26 mouse cellular contexts compared by ENCODE assay signal in genomic region chr1:19927192-19927591, GRCm38 (mm10).
DNase-seq lines count a peak whose midpoint lies in the region; ATAC-seq lines count a peak whose summit lies in the region.
"Had no signal": no experiment of that assay in that cellular context is flagged by ENCODE, and none has a peak within 500 bp of the region (broad histone marks: within the 10 kb centered on the region; RNA-seq: fewer than 3 reads in every experiment).

No protein-coding gene starts in this region.

- ATAC-seq in hindbrain, embryonic 11.5 days (ENCODE audit: low FRiP score), result 0 out of 2 replicates have a peak, but pooled peaks have one; percentile 41
- no peak for ATAC-seq in hindbrain, embryonic 13.5 days (ENCODE audit: low FRiP score)
- peak; percentile 55; the same call in 1 of the 2 replicates for ATAC-seq in midbrain, embryonic 14.5 days (ENCODE audit: low FRiP score, low TSS enrichment)
- no peak for ATAC-seq in midbrain, embryonic 15.5 days (replicated peaks)
- peak; percentile 65 for ATAC-seq in neural tube, embryonic 12.5 days (ENCODE audit: low FRiP score, low read depth)
- ATAC-seq in neural tube, embryonic 15.5 days (ENCODE audit: low FRiP score), result no peak
- ATAC-seq: forebrain, embryonic 15.5 days; Patski had no signal

- H3K36me3 ChIP-seq in hindbrain, embryonic 11.5 days (ENCODE audit: control insufficient read depth, insufficient read depth, low read length), result no peaks in the 10 kb centered on the region
- H3K36me3 ChIP-seq in hindbrain, embryonic 13.5 days, result no peaks in the 10 kb centered on the region
- no peaks in the 10 kb centered on the region for H3K36me3 ChIP-seq in midbrain, embryonic 14.5 days (ENCODE audit: control insufficient read depth, insufficient read depth, low read length)
- no peaks in the 10 kb centered on the region for H3K36me3 ChIP-seq in midbrain, embryonic 15.5 days (replicated peaks)
- no peaks in the 10 kb centered on the region for H3K36me3 ChIP-seq in neural tube, embryonic 12.5 days
- no peaks in the 10 kb centered on the region for H3K36me3 ChIP-seq in neural tube, embryonic 15.5 days
- H3K36me3 ChIP-seq: embryonic facial prominence, embryonic 12.5 days; embryonic facial prominence, embryonic 15.5 days; forebrain, embryonic 15.5 days; G1E; heart, embryonic 10.5 days; heart, embryonic 13.5 days had no signal

- no peak overlapping the region for H3K9ac ChIP-seq in hindbrain, embryonic 11.5 days (ENCODE audit: low read depth, low read length)
- H3K9ac ChIP-seq in hindbrain, embryonic 13.5 days, result no peak overlapping the region
- no peak overlapping the region for H3K9ac ChIP-seq in midbrain, embryonic 14.5 days (replicated peaks; ENCODE audit: low read length)
- H3K9ac ChIP-seq in midbrain, embryonic 15.5 days, result no peak overlapping the region
- no peak overlapping the region for H3K9ac ChIP-seq in neural tube, embryonic 12.5 days
- H3K9ac ChIP-seq in neural tube, embryonic 15.5 days (replicated peaks), result no peak overlapping the region
- H3K9ac ChIP-seq: embryonic facial prominence, embryonic 12.5 days; embryonic facial prominence, embryonic 15.5 days; forebrain, embryonic 15.5 days; heart, embryonic 13.5 days; hindbrain, embryonic 14.5 days had no signal

- H3K4me3 ChIP-seq in hindbrain, embryonic 11.5 days (ENCODE audit: low read depth, low read length), result no peak overlapping the region
- no peak overlapping the region for H3K4me3 ChIP-seq in hindbrain, embryonic 13.5 days
- H3K4me3 ChIP-seq in midbrain, embryonic 14.5 days (replicated peaks; ENCODE audit: low read depth, low read length), result no peak overlapping the region
- no peak overlapping the region for H3K4me3 ChIP-seq in midbrain, embryonic 15.5 days
- no peak overlapping the region for H3K4me3 ChIP-seq in neural tube, embryonic 12.5 days
- no peak overlapping the region for H3K4me3 ChIP-seq in neural tube, embryonic 15.5 days (replicated peaks)
- H3K4me3 ChIP-seq: embryonic facial prominence, embryonic 12.5 days; embryonic facial prominence, embryonic 15.5 days; forebrain, embryonic 15.5 days; heart, adult 2 months; heart, embryonic 10.5 days; heart, embryonic 13.5 days had no signal

- H3K4me1 ChIP-seq in hindbrain, embryonic 11.5 days (replicated peaks; ENCODE audit: control insufficient read depth, insufficient read depth, low read length), result no peaks in the 10 kb centered on the region
- peaks cover 5% of the 10 kb centered on the region; the same call in 1 of the 2 replicates for H3K4me1 ChIP-seq in hindbrain, embryonic 13.5 days (replicated peaks)
- no peaks in the 10 kb centered on the region for H3K4me1 ChIP-seq in midbrain, embryonic 14.5 days (ENCODE audit: control insufficient read depth, insufficient read depth, low read length)
- H3K4me1 ChIP-seq in midbrain, embryonic 15.5 days, result no peaks in the 10 kb centered on the region
- 0 out of 2 replicates have a peak, but pooled peaks cover 12% of the 10 kb centered on the region for H3K4me1 ChIP-seq in neural tube, embryonic 12.5 days
- H3K4me1 ChIP-seq in neural tube, embryonic 15.5 days, result no peaks in the 10 kb centered on the region
- H3K4me1 ChIP-seq: embryonic facial prominence, embryonic 12.5 days; embryonic facial prominence, embryonic 15.5 days; forebrain, embryonic 15.5 days; heart, embryonic 10.5 days; heart, embryonic 13.5 days had no signal

- no peaks in the 10 kb centered on the region for H3K27me3 ChIP-seq in hindbrain, embryonic 11.5 days (ENCODE audit: control insufficient read depth, insufficient read depth, low read length)
- H3K27me3 ChIP-seq in hindbrain, embryonic 13.5 days, result no peaks in the 10 kb centered on the region
- 0 out of 2 replicates have a peak, but pooled peaks cover 8% of the 10 kb centered on the region for H3K27me3 ChIP-seq in midbrain, embryonic 14.5 days (ENCODE audit: control insufficient read depth, insufficient read depth, low read length)
- no peaks in the 10 kb centered on the region; the same call in 1 of the 2 replicates for H3K27me3 ChIP-seq in midbrain, embryonic 15.5 days (replicated peaks)
- H3K27me3 ChIP-seq in neural tube, embryonic 12.5 days (replicated peaks), result 0 out of 2 replicates have a peak, but pooled peaks cover 3% of the 10 kb centered on the region
- H3K27me3 ChIP-seq in neural tube, embryonic 15.5 days (replicated peaks), result no peaks in the 10 kb centered on the region
- H3K27me3 ChIP-seq: CH12.LX; embryonic facial prominence, embryonic 12.5 days; embryonic facial prominence, embryonic 15.5 days; forebrain, embryonic 15.5 days; heart, embryonic 13.5 days had no signal

- no peak overlapping the region for H3K4me2 ChIP-seq in hindbrain, embryonic 11.5 days (replicated peaks; ENCODE audit: low read depth, low read length)
- no peak overlapping the region for H3K4me2 ChIP-seq in hindbrain, embryonic 13.5 days
- no peak overlapping the region for H3K4me2 ChIP-seq in midbrain, embryonic 14.5 days (ENCODE audit: low read length)
- no peak overlapping the region for H3K4me2 ChIP-seq in midbrain, embryonic 15.5 days
- H3K4me2 ChIP-seq in neural tube, embryonic 12.5 days (replicated peaks), result no peak overlapping the region
- H3K4me2 ChIP-seq in neural tube, embryonic 15.5 days, result no peak overlapping the region
- H3K4me2 ChIP-seq: embryonic facial prominence, embryonic 12.5 days; embryonic facial prominence, embryonic 15.5 days; forebrain, embryonic 15.5 days; heart, embryonic 13.5 days; hindbrain, embryonic 14.5 days had no signal

- peak; percentile 8 for DNase-seq in hindbrain, embryonic 11.5 days (ENCODE audit: low spot score)
- DNase-seq in midbrain, embryonic 14.5 days, result no peak
- DNase-seq in adrenal gland, adult 18-20 months (ENCODE audit: low spot score in 2 of 2), result no peak
- DNase-seq: adrenal gland, adult 2 months; adrenal gland, postnatal 14 days; B cell, adult 2 months; cerebellum, adult 11 months; cerebellum, adult 9-11 months; gastrocnemius, postnatal 10 days; gastrocnemius, postnatal 36 days; heart, adult 2 months; heart, postnatal 14 days; heart, postnatal 4 days had no signal

- WGBS in hindbrain, embryonic 11.5 days, result 91% methylated on average over 1 of the region's 1 CpGs
- WGBS in hindbrain, embryonic 13.5 days, result 73% methylated on average over 1 of the region's 1 CpGs
- WGBS in midbrain, embryonic 14.5 days, result 90% methylated on average over 1 of the region's 1 CpGs
- 87% methylated on average over 1 of the region's 1 CpGs for WGBS in midbrain, embryonic 15.5 days
- WGBS in neural tube, embryonic 12.5 days, result 76% methylated on average over 1 of the region's 1 CpGs
- 75% methylated on average over 1 of the region's 1 CpGs for WGBS in neural tube, embryonic 15.5 days

- H3K27ac ChIP-seq in hindbrain, embryonic 11.5 days (ENCODE audit: low read depth, low read length), result no peak overlapping the region
- H3K27ac ChIP-seq in hindbrain, embryonic 13.5 days, result no peak overlapping the region
- no peak overlapping the region for H3K27ac ChIP-seq in midbrain, embryonic 14.5 days (replicated peaks; ENCODE audit: low read depth, low read length)
- H3K27ac ChIP-seq in midbrain, embryonic 15.5 days, result no peak overlapping the region
- H3K27ac ChIP-seq in neural tube, embryonic 12.5 days, result no peak overlapping the region
- H3K27ac ChIP-seq in neural tube, embryonic 15.5 days (replicated peaks), result no peak overlapping the region
- H3K27ac ChIP-seq: embryonic facial prominence, embryonic 12.5 days; embryonic facial prominence, embryonic 15.5 days; forebrain, embryonic 15.5 days; heart, adult 2 months; heart, embryonic 10.5 days; heart, embryonic 13.5 days; hindbrain, embryonic 14.5 days had no signal

- H3K9me3 ChIP-seq in hindbrain, embryonic 11.5 days (ENCODE audit: control insufficient read depth, low read length), result no peaks in the 10 kb centered on the region
- no peaks in the 10 kb centered on the region for H3K9me3 ChIP-seq in hindbrain, embryonic 13.5 days
- no peaks in the 10 kb centered on the region for H3K9me3 ChIP-seq in midbrain, embryonic 14.5 days (ENCODE audit: control insufficient read depth, low read length)
- no peaks in the 10 kb centered on the region for H3K9me3 ChIP-seq in midbrain, embryonic 15.5 days
- no peaks in the 10 kb centered on the region for H3K9me3 ChIP-seq in neural tube, embryonic 12.5 days
- H3K9me3 ChIP-seq in neural tube, embryonic 15.5 days (replicated peaks), result no peaks in the 10 kb centered on the region
- H3K9me3 ChIP-seq: embryonic facial prominence, embryonic 12.5 days; embryonic facial prominence, embryonic 15.5 days; forebrain, embryonic 15.5 days; heart, embryonic 10.5 days; heart, embryonic 13.5 days had no signal

Comparison
In these comparisons a context has a peak if more than half of its experiments do, and no peak if none do; other contexts are left out.
1. ATAC-seq: peak in hindbrain, embryonic 11.5 days (single experiment), midbrain, embryonic 14.5 days (single experiment) and neural tube, embryonic 12.5 days (single experiment); none in hindbrain, embryonic 13.5 days (single experiment), midbrain, embryonic 15.5 days (single experiment) and neural tube, embryonic 15.5 days (single experiment).